Mouse (Mus musculus) forebrain, postnatal 0 days (tissue): Measurements from ENCODE around the gene Spred2. TPM values are rescaled to one million over a fixed set of nuclear protein-coding genes. Genes with fewer than 3 reads are reported as not detected.

Experiments
- ATAC-seq: fragments of 200-750 bp; cut with Nextera tagmentation; 2 replicates; pipeline ENCODE4 v1.8.0; 2017; ENCODE audit warnings: mild to moderate bottlenecking, moderate library complexity
- DNase-seq: peaks from one replicate; pipeline ENCODE4 v3.0.0-alpha.2; 2015
- H3K27ac ChIP-seq: fragments of 300-500 bp; sonication (generic); 2 replicates; pipeline ENCODE4 v1.5.1; 2014; ENCODE audit warnings: low read depth, mild to moderate bottlenecking, antibody characterized with exemption, low read length, moderate library complexity, mixed read lengths
- H3K27me3 ChIP-seq: fragments of 300-500 bp; sonication (generic); 2 replicates; pipeline ENCODE4 v1.6.1; 2014; ENCODE audit warnings: mild to moderate bottlenecking, low read length, mixed read lengths; ENCODE audit not compliant: insufficient read depth
- H3K36me3 ChIP-seq: fragments of 300-500 bp; sonication (generic); 2 replicates; pipeline ENCODE4 v1.6.1; 2014; ENCODE audit warnings: mild to moderate bottlenecking, moderate library complexity; ENCODE audit not compliant: insufficient read depth
- H3K4me1 ChIP-seq: fragments of 300-500 bp; sonication (generic); 2 replicates; pipeline ENCODE4 v1.6.1; 2014; ENCODE audit warnings: antibody characterized with exemption; ENCODE audit not compliant: insufficient read depth
- H3K4me2 ChIP-seq: fragments of 300-500 bp; sonication (generic); 2 replicates; pipeline ENCODE4 v1.6.1; 2014; ENCODE audit warnings: low read depth, mild to moderate bottlenecking, moderate library complexity
- H3K4me3 ChIP-seq: fragments of 300-500 bp; sonication (generic); 2 replicates; pipeline ENCODE4 v1.5.1; 2014; ENCODE audit warnings: low read depth, low read length, mixed read lengths
- H3K9ac ChIP-seq: fragments of 300-500 bp; sonication (generic); 2 replicates; pipeline ENCODE4 v1.6.1; 2014; ENCODE audit warnings: mild to moderate bottlenecking
- H3K9me3 ChIP-seq: fragments of 300-500 bp; sonication (generic); 2 replicates; pipeline ENCODE4 v1.6.1; 2016; ENCODE audit warnings: low read length
- CTCF ChIP-seq: sonication (generic); IDR thresholded peaks from 2 replicates; pipeline ENCODE4 v1.5.1; 2016; ENCODE audit warnings: antibody characterized with exemption, control low read depth, low read depth
- WGBS: fragments of 180-500 bp; shearing (Covaris S2); extraction: QIAGEN DNeasy Blood & Tissue Kit; methylation state at CpG from one replicate; pipeline ENCODE4 v1.1.7; 2014; 5-methylcytosine and 5-hydroxymethylcytosine counted together
- polyA plus RNA-seq: library from polyadenylated mRNA; unstranded; fragments of >200 nt; fragmentation: Nextera tagmentation; extraction: Ambion mirVana; gene quantifications from 2 replicates; pipeline ENCODE4 v1.2.1, GENCODE M21; 2015
- total RNA-seq: library from RNA; depleted of rRNA; stranded (reverse); fragments of >200 nt; gene quantifications from 2 replicates; pipeline ENCODE4 v1.2.3, GENCODE M21; 2014

The Spred2 gene
- total and polyA plus RNA-seq, 2 experiments from 2014 or later, result 9.1 to 15.5 TPM

GRCm38 (mm10) chr11:19991303-19991976 lies 67.3 kb downstream of the Spred2 start:
- no peak for TF ChIP-seq CTCF
- 51% methylated on average over 12 of the region's 12 CpGs for WGBS
- Histone ChIP-seq H3K9me3 (no peaks in the 10 kb centered on the region), H3K4me3 (no peak overlapping the region), H3K4me2 (no peak overlapping the region), H3K27me3 (no peaks in the 10 kb centered on the region), H3K9ac (no peak overlapping the region), H3K4me1 (peaks cover 2% of the 10 kb centered on the region; the same call in 1 of the 2 replicates), H3K36me3 (no peaks in the 10 kb centered on the region), H3K27ac (no peak overlapping the region)
- ATAC-seq (peak; percentile 38), DNase-seq (no peak)

- no peaks in the 10 kb centered on the region for H3K36me3 ChIP-seq
- H3K4me1 ChIP-seq, result no peaks in the 10 kb centered on the region; the same call in 1 of the 2 replicates
- 74% methylated on average over 15 of the region's 15 CpGs for WGBS
- no peak for DNase-seq
- no peak overlapping the region for H3K4me2 ChIP-seq
- H3K4me3 ChIP-seq, result no peak overlapping the region
- H3K27ac ChIP-seq, result no peak overlapping the region
- ATAC-seq, result no peak
- H3K9ac ChIP-seq, result no peak overlapping the region
- H3K27me3 ChIP-seq, result no peaks in the 10 kb centered on the region
- TF ChIP-seq CTCF, result no peak
- no peaks in the 10 kb centered on the region for H3K9me3 ChIP-seq
Observed at GRCm38 (mm10) chr11:19992341-19993281, 68.4 kb downstream of the Spred2 start.

- DNase-seq (no peak), ATAC-seq (0 out of 2 replicates have a peak, but pooled peaks have one; percentile 19)
- 26% methylated on average over 1 of the region's 1 CpGs for WGBS
- H3K9me3 ChIP-seq, result no peaks in the 10 kb centered on the region
- H3K36me3 ChIP-seq, result no peaks in the 10 kb centered on the region
- no peak overlapping the region for H3K4me3 ChIP-seq
- H3K27ac ChIP-seq, result no peak overlapping the region
- H3K9ac ChIP-seq, result no peak overlapping the region
- H3K4me1 ChIP-seq, result no peaks in the 10 kb centered on the region; the same call in 1 of the 2 replicates
- no peak for TF ChIP-seq CTCF
- no peak overlapping the region for H3K4me2 ChIP-seq
- no peaks in the 10 kb centered on the region for H3K27me3 ChIP-seq
Observed at GRCm38 (mm10) chr11:19993753-19994152, 69.6 kb downstream of the Spred2 start.

GRCm38 (mm10) chr11:19994262-19994790 lies 70.2 kb downstream of the Spred2 start:
- 96% methylated on average over 7 of the region's 7 CpGs for WGBS
- H3K9ac ChIP-seq, result no peak overlapping the region
- TF ChIP-seq CTCF, result no peak

GRCm38 (mm10) chr11:19997940-19998339 lies 73.8 kb downstream of the Spred2 start:
- WGBS, result 85% methylated on average over 18 of the region's 18 CpGs
- no peak for TF ChIP-seq CTCF
- no peak overlapping the region for H3K9ac ChIP-seq
- H3K27ac ChIP-seq, result no peak overlapping the region
- H3K4me1 ChIP-seq, result no peaks in the 10 kb centered on the region
- no peaks in the 10 kb centered on the region for H3K9me3 ChIP-seq
- peaks cover 4% of the 10 kb centered on the region for H3K36me3 ChIP-seq
- no peaks in the 10 kb centered on the region for H3K27me3 ChIP-seq
- DNase-seq, result no peak
- no peak overlapping the region for H3K4me3 ChIP-seq
- ATAC-seq, result no peak
- H3K4me2 ChIP-seq, result no peak overlapping the region

More at GRCm38 (mm10) chr11:19994262-19994790, 70.2 kb downstream of the Spred2 start:
- H3K27ac ChIP-seq, result no peak overlapping the region
- no peaks in the 10 kb centered on the region for H3K36me3 ChIP-seq
- no peak for DNase-seq
- no peaks in the 10 kb centered on the region for H3K27me3 ChIP-seq
- H3K4me3 ChIP-seq, result no peak overlapping the region
- H3K9me3 ChIP-seq, result no peaks in the 10 kb centered on the region
- H3K4me2 ChIP-seq, result no peak overlapping the region
- no peaks in the 10 kb centered on the region; the same call in 1 of the 2 replicates for H3K4me1 ChIP-seq
- ATAC-seq, result no peak

GRCm38 (mm10) chr11:20002883-20003282 lies 78.7 kb downstream of the Spred2 start:
- Histone ChIP-seq H3K4me2 (no peak overlapping the region), H3K4me1 (no peaks in the 10 kb centered on the region), H3K9me3 (no peaks in the 10 kb centered on the region), H3K9ac (no peak overlapping the region), H3K27me3 (no peaks in the 10 kb centered on the region), H3K36me3 (peaks cover 16% of the 10 kb centered on the region), H3K4me3 (no peak overlapping the region), H3K27ac (no peak overlapping the region)
- TF ChIP-seq CTCF, result no peak
- ATAC-seq, result no peak
- whole genome bisulfite sequencing, result 90% methylated on average over 4 of the region's 4 CpGs
- DNase-seq, result no peak
